Mouse (Mus musculus): ENCODE measurements around the gene Tmbim6.
A peak's percentile ranks its signal among the peaks of the same experiment; 100 is the strongest.

Tmbim6 gene

DNA sequence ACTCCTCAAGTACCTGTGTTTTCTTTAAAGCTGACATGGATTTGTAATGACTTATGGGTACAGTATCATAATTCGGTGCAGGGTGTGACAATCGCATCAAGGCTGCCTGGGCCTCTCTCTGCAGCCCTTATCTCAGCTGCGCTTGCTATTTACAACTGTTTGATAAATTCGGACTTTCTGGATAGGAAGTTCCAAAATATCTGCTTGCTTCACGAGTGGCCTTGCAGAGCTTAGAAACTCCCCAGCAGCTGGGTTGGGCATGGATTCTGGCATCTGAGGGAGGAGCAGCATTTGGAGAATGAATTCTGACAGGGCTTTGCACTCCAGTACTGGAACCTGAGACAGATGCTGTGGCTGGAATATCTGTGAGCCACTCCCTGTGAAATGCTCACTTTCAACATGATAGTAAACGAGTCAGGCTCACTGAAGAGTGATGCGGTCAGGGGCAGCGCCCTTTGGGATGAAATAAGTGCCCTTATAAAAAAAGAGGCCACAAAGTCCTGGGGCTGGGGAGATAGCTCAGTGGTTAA lies 57.1 kb downstream of the Tmbim6 start:
- no peak for DNase-seq (ENCODE audit: low read depth, low spot score)

DNA sequence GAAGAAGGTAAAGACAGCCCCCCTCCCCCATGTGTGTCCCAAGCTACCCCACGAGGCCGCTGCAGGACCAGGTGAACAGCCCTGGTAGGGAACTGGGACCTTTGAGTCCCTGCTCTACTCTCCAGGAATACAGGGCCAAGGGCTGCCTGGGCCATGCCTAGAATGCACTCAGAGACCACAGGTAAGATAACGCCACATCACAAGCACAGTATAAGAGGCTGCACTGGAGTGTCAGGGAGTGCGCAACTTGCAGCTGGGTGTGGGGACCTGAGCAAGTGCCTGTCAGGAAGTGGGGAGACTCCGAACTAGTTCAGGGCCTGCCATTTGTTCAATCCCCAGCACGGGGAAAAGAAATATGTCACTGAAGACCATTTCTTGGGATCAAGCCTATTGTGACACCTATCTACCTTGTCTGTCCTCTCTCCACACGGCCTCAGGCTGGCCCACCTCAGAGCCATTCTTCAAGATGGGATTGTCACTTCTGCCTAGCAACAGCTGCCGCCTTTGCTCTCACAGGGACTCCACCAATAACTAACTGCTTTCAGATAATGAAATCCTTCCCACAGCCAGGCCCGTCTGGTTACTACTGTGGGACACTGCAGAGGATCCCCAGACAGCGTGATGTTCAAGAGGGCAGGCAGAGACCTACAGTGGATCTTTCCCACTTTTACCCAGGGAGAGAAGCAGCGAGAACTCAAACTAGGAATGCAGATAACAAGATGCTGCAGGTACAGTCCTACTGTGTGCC lies 60.6 kb downstream of the Tmbim6 start:
- DNase-seq (ENCODE audit: low read depth, low spot score), result no peak

DNA sequence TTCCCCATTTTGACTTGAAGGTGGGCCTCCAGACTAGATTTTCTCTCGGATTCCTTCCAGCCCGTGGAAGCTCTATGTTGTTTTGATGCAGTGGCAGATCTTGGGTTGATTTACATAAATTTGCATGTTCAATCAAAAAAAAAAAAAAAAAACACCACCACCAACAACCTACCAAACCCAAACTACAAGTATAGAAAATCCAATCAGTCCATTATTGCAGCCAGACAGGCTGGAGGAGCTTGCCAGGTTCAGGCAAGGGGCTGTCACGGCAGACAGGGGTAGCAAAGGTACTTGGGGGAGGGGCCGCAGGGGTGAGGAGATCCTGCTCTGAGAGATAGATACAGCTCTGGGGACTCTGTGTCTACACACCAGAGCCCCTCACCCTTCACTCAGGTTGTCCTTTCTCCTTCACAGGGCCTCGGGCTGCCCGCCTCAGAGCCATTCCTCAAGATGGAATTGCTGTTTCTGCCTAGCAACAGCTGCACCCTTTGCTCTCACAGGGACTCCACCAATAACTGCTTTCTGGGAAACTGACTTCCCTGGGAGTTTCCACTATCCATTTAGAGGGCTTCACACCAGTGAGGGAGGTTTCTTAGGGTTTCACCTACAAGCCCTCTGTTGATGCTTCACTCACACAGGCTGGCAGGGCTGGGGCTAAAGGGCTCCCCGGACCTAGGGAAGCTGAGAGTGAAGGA lies 62.0 kb downstream of the Tmbim6 start:
- DNase-seq (ENCODE audit: low read depth, low spot score), result no peak

DNA sequence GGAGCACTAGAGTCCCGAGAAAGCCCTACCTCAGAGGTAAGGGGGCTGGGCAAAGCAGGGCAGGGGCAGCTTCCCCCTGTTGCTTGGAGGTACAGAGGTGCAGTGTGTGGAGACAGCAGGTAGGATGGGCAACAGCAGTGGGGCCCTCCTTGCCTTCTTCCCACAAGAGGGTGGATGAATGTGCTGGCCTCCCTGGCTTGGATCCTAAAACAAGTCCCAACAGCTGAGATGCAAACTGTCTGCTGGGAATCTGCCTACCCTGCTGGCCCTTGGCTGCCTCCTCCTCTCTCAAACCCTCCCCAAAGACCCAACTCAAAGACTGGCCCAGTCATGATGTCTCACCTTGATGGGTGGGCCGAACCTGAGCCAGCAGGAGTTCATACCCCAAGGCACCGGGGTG lies 62.7 kb downstream of the Tmbim6 start:
- DNase-seq (ENCODE audit: low read depth, low spot score), result no peak

DNA sequence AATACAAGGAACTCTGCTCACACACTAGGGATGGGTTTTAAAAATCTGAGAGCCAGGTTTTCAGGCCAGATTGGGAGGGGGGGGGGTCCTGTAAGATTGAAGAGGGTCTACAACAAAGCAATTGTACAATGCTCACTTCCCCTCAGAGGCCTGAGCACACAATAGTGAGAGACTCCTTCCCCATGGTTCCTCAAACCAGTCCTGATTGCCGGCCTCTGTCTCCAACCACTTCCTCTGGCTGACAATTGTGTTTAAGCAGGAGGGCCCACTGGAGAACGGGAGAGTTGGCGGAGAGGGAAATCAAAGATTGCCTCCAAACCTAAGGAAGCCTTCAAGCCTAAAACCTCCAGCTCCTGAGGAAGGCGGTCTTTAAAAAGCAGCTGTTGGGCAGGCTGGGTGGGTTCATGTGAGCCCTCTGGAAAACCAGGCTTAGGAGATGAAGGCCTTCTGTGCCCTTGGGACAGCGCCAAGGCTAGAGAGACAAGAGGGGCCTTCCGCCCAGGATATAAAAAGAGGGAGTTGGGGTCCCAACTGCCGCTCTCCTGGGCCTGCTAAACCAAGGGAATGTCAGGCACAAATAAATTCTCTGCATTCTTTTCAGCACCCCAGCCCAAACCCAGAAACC lies 63.8 kb downstream of the Tmbim6 start:
- DNase-seq (ENCODE audit: low read depth, low spot score), result no peak

DNA sequence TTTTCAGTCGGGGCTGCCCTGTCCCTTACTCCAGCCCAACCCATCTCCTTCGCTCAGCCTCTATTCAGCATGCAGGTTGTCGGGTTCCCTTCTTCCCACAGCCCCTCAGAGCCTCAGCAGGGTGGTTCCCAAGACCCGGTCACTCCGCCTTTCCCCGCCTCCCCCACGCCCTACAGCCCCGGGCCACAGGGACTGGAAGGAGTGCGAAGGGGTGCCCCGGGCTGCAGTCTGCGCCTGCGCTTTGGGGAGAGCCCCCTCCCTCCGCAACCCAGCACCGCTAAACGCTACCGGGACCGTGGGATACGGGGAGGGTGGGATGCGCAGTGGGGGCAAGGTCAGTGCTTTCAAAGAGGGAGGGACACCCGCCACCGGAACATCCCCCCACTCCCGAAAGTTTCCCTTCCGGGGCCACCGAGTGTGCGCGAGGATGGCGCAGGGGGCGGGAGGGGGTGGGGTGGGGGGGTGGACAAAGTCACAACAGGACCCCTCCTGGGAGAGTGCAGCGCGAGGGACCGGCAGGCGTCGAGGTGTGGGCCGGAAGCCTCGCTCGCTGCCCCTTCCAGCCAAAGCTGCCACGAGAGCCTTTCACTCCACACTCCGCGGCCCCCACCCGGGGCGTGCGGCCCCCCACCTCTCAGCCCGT lies 64.4 kb downstream of the Tmbim6 start:
- peak; percentile 26 for DNase-seq (ENCODE audit: low read depth, low spot score)

DNA sequence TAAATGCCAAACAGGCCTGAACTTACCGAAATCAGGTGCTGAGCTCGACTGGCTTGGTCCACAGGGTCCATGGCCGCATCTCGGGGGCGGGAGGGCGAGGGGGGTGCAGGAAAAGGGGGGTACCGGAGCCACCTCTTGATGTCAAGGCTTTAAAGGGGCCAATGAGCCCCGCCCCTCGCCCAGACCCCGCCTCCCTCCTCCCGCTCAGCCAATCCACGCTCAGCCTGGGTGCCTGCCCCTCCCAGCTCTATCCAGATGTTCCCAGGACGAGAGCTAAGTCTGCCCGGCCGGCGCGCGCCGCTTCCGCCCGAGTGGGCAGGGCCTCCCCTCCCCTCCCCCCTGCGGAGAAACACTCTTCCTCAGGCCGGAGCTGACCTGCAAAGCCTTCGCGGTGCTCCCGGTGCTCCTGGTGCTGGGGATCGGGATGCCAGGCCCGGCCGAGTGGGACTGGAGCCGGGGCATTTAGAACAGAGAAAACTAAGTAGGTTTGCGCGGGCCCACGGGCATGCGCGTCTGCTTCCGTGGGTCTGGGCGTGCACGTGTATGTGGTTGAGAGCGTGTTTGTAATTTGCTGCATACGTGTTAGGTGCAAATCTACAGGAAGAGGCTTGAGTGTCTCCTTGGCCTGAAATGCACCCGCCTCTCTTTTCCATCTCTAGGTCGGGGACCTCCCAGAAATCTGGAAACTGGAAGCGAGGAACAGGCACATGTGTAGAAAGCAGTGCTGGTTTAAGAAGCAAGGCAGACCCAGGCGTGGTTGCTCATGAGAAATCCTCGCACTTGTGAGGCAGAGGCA lies 65.1 kb downstream of the Tmbim6 start, which contains the start of gene Nckap5l:
Gene Nckap5l, minus strand, starts transcription at position 143 of the 796 bp plus-strand sequence.
- peak; percentile 84 for DNase-seq (ENCODE audit: low read depth, low spot score)

Data from telencephalon, adult 2 months (tissue).